Mouse (Mus musculus): Measurements from ENCODE around the gene Lpin3. TPM values are rescaled to one million over a fixed set of nuclear protein-coding genes. Genes with fewer than 3 reads are reported as not detected.

Lpin3 gene
- polyA plus RNA-seq, 1 experiment from 2014 or later = 2.3 TPM

DNA sequence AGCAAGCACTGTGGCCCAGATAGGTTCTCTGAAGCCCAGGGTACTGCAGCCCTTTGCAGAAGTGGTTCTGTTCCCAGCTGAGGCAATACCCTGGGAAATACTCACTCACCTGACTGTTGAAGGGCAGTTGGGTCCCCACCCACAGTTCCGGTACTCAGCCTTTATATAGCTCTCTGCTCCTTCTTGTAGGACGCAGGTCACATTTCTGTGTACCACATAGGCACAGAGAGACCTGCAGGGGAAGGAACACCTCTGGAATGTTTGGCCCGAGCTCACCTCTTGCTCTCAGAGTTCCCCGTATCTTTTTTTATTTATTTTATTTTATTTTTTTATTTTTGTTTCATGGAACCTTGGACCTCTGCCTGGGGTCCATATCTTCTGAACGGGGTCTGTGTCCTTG lies 30.2 kb downstream of the Lpin3 start:
- ChIA-PET POLR2A (no interaction called here), CTCF (interaction anchor here (0.8 to 1.0 kb wide), 2 partner anchors 167 to 286 kb away, joined by 3 to 4 read pairs; no protein-coding TSS in a partner anchor)
- peaks cover 50% of the 10 kb centered on the region for H3K27me3 ChIP-seq
- ATAC-seq (no peak), DNase-seq (ENCODE audit: low read depth, low spot score) (no peak)
- no peak for TF ChIP-seq CTCF (IDR thresholded peaks at IDR 0.05)
- in situ Hi-C loops (cut with MboI; ENCODE audit: low pct_unique_long_range_greater_than_20kb) = no loop called here

DNA sequence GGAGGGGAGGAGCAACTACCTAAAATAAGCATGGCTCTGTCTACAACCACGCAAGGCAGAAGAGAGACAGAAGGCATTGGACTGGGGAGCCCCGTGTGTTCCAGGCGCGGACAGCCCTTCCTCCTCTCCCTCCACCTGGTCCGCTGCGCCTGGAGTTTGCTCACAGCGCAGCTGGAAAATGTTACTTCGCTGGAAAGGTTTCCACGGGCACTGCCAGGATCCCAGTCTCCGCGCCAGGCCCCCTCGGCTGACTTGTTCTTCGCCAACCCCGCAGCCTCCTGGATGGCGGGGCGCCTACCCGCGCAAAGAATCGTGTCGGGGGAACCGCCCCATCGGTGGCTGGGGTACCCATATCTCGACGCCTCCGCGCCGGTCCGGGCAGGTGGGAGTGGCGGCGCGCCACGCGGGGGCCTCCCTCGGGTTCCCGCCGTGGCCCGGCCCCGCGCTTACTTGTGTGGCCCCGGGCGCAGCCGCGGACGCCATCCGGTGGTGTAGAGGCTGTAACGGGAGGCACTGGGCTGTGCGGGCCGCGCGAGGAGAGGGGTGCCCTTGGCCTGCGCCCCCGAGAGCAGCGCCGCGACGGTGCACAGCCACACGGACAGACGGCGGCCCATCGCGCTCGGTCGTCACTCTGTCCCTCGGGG lies 31.2 kb downstream of the Lpin3 start:
- ChIA-PET CTCF (no interaction called here), POLR2A (no interaction called here)
- DNase-seq (ENCODE audit: low read depth, low spot score) (no peak), ATAC-seq (no peak)
- in situ Hi-C loops (cut with MboI; ENCODE audit: low pct_unique_long_range_greater_than_20kb) = no loop called here
- no peak for TF ChIP-seq CTCF (IDR thresholded peaks at IDR 0.05)
- peaks cover 57% of the 10 kb centered on the region for H3K27me3 ChIP-seq

DNA sequence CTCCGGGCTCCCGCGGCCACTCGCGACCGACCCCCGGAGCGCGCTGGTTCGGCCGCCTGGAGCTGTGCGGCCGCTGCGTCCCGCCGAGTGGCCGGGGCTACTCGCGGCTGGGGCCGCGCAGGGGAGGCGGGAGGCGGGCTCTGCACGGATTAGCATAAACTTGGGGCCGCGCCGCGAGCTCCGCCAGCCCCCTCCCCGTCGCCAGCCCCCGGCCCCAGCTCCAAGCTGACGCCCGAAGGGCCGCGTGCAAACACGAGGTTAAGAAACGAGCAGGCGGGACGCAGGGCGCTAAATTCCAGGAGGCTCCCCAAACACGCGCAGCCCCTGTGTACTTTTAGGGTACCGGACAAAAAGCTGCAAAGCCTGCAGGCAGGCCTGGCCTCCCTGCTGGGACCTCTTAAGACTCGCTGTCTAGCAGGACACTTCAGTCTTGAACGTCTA lies 31.8 kb downstream of the Lpin3 start, which contains the start of gene Emilin3:
Gene Emilin3, minus strand, starts transcription at position 98 of the 441 bp plus-strand sequence.
- no peak for ATAC-seq
- H3K27me3 ChIP-seq = peaks cover 62% of the 10 kb centered on the region
- no peak for TF ChIP-seq CTCF (IDR thresholded peaks at IDR 0.05)
- in situ Hi-C loops (cut with MboI; ENCODE audit: low pct_unique_long_range_greater_than_20kb) = no loop called here
- POLR2A ChIA-PET = no interaction called here
- DNase-seq (ENCODE audit: low read depth, low spot score) = no peak
- CTCF ChIA-PET = no interaction called here

DNA sequence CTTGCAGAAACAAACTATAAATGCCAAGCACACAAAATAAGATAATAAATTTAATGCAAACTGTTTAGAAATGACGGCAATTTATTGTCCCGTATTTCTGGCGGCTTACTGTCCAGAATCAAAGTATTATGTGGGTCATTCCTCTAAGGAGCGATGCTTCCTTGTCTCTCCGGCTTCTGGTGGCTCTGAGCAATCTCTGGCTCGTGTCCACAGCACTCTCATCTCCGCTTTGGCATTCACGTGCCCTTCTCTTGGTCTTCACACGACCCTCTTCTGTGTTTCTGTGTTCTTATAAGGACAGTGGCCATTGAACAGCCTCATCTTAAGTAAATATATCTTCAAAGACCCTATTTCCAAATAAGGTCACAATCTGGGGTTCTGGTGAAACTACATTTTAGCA lies 34.2 kb downstream of the Lpin3 start:
- ChIA-PET CTCF (interaction anchor here (1.0 kb wide), 1 partner anchor 12 kb away, joined by 3 read pairs; no protein-coding TSS in a partner anchor), POLR2A (no interaction called here)
- no peak for ATAC-seq
- peaks cover 60% of the 10 kb centered on the region for H3K27me3 ChIP-seq
- DNase-seq (ENCODE audit: low read depth, low spot score) = no peak
- in situ Hi-C loops (cut with MboI; ENCODE audit: low pct_unique_long_range_greater_than_20kb) = no loop called here
- no peak for TF ChIP-seq CTCF (IDR thresholded peaks at IDR 0.05)

DNA sequence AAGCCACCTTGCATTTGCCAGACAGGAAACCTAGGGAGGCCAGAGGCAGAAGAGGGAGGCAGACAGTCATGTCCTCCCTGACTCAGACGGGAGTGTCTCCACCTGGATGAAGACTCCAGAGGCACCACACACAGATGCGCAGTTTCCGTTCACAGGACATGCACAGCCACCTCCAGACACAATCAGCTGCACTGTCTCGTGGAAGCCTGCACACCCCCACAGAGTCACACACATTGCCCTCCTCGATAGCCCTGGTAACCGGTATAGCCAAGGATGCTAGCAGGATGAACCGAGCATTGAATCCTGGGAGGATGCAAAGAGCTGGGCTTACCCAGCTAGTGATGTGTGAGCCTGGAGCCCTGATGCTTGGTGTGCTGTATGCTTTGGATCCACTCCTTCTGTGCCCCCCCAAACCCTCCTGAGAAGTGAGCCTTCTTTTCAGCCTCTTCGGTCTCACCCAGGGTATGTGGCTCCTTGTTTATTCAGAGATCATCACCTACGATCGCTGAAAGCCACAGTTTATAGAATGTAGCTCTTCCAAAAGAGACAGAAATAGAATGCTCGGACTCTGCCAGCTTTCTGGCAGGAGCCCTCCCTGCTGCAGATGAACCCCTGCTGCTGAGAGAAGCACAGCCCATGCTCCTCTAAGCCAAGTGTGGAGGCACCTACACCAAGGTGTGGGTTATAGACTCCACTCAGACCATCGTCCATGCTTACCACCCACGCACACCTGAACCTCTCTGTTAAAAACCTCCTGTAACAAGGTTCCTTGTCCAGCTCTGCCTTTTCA lies 35.5 kb downstream of the Lpin3 start:
- no peak for ATAC-seq

DNA sequence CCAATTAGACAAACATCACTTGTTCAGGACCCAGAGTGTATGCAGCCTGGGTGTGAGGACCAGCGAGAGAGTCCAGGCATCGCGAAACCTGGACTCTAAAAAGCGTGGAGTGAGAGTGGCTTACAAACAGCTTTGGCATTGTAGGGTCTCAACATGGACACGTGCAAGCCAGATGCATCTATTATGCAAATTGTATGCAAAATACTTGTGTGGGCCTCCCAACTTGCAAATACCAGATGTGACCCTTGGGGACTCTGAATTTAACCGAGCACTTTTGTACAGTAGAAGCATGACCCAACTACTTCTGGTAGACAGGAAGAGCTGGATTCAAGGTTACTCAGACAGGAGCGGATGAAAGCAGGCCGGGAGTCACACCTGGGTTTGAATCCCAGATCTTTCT lies 36.2 kb downstream of the Lpin3 start:
- POLR2A ChIA-PET = no interaction called here
- peaks cover 39% of the 10 kb centered on the region for H3K27me3 ChIP-seq
- TF ChIP-seq CTCF (IDR thresholded peaks at IDR 0.05) = no peak
- ATAC-seq (no peak), DNase-seq (ENCODE audit: low read depth, low spot score) (no peak)
- CTCF ChIA-PET = no interaction called here
- in situ Hi-C loops (cut with MboI; ENCODE audit: low pct_unique_long_range_greater_than_20kb) = no loop called here

More for the DNA sequence above, 35.5 kb downstream of the Lpin3 start:
- CTCF ChIA-PET = interaction anchor here (1.0 kb wide), 1 partner anchor 14 kb away, joined by 3 read pairs; no protein-coding TSS in a partner anchor
- in situ Hi-C loops (cut with MboI; ENCODE audit: low pct_unique_long_range_greater_than_20kb) = no loop called here
- TF ChIP-seq CTCF (IDR thresholded peaks at IDR 0.05) = no peak
- peaks cover 46% of the 10 kb centered on the region for H3K27me3 ChIP-seq
- DNase-seq (ENCODE audit: low read depth, low spot score) = no peak
- POLR2A ChIA-PET = no interaction called here

DNA sequence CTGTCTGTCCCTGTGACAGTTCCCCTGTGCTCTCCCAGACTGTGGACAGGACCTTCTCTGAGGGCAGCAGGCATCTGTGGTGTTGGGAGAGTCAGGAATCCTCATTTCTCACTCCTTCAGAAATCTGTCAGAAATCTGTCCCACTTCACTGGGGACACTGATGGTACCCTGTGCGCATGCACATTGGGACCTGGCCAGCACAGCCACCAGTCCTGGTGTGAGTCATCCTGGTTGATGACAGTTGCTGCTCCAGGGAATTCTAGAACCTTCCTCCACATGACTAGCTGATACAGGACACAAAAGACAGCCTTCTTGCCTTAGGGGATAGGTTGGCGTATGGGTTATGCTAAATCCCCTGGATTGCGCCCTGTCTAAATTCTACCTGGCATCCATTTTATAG lies 36.8 kb downstream of the Lpin3 start:
- ATAC-seq = no peak
- POLR2A ChIA-PET = no interaction called here
- in situ Hi-C loops (cut with MboI; ENCODE audit: low pct_unique_long_range_greater_than_20kb) = no loop called here
- no peak for DNase-seq (ENCODE audit: low read depth, low spot score)
- CTCF ChIA-PET = no interaction called here
- no peak for TF ChIP-seq CTCF (IDR thresholded peaks at IDR 0.05)
- H3K27me3 ChIP-seq = peaks cover 38% of the 10 kb centered on the region

DNA sequence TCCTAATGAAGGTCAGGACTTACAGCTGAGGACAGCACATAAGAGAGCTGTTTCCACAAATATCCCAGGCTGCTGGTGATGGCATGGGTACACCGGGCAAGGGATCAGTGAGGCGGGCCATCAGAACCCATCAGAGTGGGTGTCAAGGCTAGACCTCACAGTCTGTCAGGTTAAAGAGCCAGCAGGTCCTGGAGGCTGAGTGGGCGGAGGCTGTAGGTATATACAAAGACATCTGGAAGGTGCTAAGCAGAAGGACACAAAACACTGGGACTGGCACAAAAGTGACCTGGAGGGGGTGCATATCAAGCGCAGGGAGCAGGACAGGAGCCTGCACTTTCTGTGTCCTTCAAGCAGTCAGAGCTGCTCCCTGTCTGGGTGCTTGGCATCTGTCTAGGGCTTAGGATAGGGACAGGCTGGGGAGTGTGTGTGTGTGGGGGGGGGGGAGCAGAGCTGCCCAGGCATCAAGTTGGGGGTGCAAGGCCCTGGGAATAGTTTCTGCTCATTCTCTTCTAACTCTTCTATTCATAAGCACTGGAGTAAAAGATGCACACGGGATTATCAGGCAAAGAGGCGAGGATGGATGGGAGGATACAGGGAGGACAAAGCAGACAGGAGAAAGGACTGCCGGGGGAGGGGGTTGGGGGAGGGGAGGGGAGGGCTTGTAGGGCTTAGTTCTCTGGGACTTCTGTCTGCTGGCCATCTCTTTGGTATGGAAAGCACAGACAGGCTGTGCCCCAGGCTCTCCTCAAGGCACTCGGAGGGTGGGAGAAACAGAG lies 37.9 kb downstream of the Lpin3 start:
- POLR2A ChIA-PET = no interaction called here
- peaks cover 28% of the 10 kb centered on the region for H3K27me3 ChIP-seq
- DNase-seq (ENCODE audit: low read depth, low spot score) = no peak
- in situ Hi-C loops (cut with MboI; ENCODE audit: low pct_unique_long_range_greater_than_20kb) = no loop called here
- no peak for ATAC-seq
- CTCF ChIA-PET = no interaction called here
- no peak for TF ChIP-seq CTCF (IDR thresholded peaks at IDR 0.05)

DNA sequence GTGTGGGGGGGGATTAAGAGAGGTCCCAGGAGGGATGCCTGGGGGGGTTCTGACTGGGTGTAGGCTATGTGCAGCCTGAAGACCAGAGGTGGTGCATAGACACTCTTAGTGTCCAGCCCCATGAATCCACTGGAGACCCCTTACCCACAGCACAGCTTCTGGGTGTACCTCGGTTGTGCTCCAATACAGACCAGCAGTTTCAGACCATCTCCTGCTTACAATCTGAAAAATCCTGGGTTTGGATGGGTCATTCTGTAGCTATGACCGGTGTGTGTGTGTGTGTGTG lies 38.4 kb downstream of the Lpin3 start:
- ATAC-seq (no peak), DNase-seq (ENCODE audit: low read depth, low spot score) (no peak)
- peaks cover 25% of the 10 kb centered on the region for H3K27me3 ChIP-seq
- CTCF ChIA-PET = no interaction called here
- in situ Hi-C loops (cut with MboI; ENCODE audit: low pct_unique_long_range_greater_than_20kb) = no loop called here
- POLR2A ChIA-PET = no interaction called here
- TF ChIP-seq CTCF (IDR thresholded peaks at IDR 0.05) = no peak

DNA sequence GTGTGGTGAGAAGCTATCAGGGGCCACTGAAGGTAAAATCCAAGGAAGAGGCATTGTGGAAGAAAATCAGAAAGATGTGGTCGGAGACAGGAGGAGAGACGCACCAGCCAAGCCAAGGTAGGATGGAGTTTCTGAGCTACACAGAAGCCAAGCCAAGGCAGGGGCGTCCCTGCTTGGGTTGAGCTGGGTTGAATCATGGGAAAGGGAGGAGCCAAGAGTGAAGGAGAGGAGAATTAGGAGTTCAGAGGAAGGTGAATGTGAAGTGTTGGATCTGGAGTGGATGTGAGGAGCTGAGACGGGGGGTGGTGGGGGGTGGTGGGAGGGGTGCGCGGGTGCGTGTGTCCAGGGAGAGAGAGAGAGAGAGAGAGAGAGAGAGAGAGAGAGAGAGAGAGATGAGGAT lies 40.8 kb downstream of the Lpin3 start:
- DNase-seq (ENCODE audit: low read depth, low spot score) = no peak
- in situ Hi-C loops (cut with MboI; ENCODE audit: low pct_unique_long_range_greater_than_20kb) = no loop called here
- CTCF ChIA-PET = no interaction called here
- POLR2A ChIA-PET = interaction anchor here (0.8 kb wide), 1 partner anchor 164 kb away, joined by 4 read pairs; no protein-coding TSS in a partner anchor
- ATAC-seq = no peak
- H3K27me3 ChIP-seq = peaks cover 13% of the 10 kb centered on the region
- TF ChIP-seq CTCF (IDR thresholded peaks at IDR 0.05) = no peak

DNA sequence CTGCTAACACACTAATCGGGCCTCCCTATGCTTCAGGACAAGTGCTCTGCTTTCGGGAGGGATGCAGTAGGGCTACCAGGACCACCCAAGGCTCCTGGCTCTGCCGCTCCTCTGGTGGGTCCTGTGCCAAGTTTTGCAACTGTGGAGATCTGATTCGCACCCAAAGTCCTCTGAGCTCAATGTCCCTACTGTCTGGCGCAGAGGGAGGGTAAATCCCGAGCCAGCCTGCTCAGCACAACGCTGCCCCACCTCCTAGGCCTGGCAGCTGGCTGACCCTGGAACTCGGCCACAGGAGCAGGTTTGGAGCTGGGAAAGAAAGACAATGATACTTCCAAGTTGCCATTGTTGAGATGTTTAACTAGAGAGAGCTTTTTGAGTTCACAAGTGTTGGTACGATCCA lies 44.7 kb downstream of the Lpin3 start:
- peaks cover 5% of the 10 kb centered on the region for H3K27me3 ChIP-seq
- no peak for TF ChIP-seq CTCF (IDR thresholded peaks at IDR 0.05)
- ChIA-PET CTCF (no interaction called here), POLR2A (no interaction called here)
- in situ Hi-C loops (cut with MboI; ENCODE audit: low pct_unique_long_range_greater_than_20kb) = no loop called here
- DNase-seq (ENCODE audit: low read depth, low spot score) (no peak), ATAC-seq (no peak)
